Mouse (Mus musculus) right cerebral cortex, postnatal 36 days (tissue): ENCODE measurements around the gene Ablim1.
A peak's percentile ranks its signal among the peaks of the same experiment; 100 is the strongest.

ENCODE experiments used
- DNase-seq, 2 experiments: peaks; one replicate each; pipeline ENCODE4 v3.0.0; 2022; ENCODE audit warnings: low spot score in 2 of 2, mixed read lengths in 1 of 2

Gene Ablim1

GRCm38 (mm10) chr19:57127523-57127922 is 187.2 kb downstream of the Ablim1 start:
- DNase-seq, result no peak

DNA sequence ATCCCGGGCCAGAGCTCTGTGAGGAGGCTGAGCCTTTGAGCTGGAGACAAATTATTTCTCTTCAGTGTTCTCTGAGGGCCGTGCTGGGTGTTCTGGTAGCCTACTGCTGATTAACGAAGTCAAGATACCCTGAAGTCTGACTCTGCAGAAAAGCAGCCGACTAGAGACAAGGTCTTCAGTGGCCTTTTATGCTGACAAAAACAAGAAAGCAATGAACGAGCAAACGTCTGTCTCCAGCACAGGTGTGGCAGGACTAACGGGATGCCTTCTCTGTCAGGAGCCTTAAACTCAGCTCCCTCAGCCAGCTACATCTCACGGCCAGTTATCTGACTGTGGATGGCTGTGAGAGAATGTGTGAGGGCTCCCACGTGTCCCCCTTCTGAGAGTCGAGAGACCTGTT is 187.8 kb downstream of the Ablim1 start:
- no peak for DNase-seq

DNA sequence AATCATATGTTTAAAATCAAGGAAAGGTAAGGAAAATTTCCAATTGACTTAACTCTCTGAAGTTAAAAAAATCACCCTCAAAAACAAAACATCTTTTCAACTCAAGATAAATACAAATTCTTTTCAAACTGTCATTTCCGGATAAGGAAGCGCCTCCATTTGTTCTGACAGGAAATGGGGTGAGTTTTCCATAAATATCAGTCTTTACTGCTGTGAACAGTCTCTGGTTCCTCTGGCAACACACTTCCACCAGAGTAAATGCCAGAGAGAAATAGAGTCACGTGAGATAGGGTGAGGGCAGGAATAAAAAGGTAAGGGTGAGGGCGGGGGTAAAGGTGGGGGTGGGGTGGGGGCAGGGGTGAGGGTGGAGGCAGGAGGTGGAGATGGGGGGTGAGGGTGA is 189.8 kb downstream of the Ablim1 start:
- no peak for DNase-seq

- no peak for DNase-seq
Measured at GRCm38 (mm10) chr19:57124138-57124519, 190.6 kb downstream of the Ablim1 start.

DNA sequence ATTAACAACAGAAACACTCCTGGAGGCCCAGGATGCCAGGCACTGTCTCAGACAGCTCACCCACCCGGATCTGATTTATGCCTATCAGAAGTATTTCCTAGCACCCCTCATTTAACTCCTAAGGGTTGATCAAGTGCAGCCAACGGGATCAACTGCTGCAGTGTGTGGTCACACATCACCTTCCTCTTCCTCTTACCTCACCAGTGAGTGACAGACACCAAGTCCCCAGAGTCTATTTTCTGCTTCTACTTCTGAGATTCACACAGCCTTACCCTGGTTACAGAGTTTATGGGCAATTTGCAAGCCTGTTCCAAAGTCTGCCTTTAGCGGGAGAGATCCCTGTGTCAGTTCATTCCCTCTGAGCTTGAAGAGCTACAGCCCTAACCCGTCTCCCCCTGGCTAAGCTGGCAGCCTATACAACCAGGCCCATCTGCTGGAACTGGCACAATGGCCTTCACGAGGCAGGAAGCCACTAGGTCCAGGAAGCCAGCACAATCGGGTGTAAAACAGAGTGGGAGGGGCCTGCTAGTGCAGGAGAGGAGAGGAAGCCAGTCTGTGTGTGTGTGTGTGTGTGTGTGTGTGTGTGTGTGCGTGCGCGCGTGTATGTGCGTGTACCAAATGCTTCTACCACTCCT is 191.1 kb downstream of the Ablim1 start:
- no peak for DNase-seq

GRCm38 (mm10) chr19:57122261-57122660 is 192.5 kb downstream of the Ablim1 start:
- no peak for DNase-seq

- no peak for DNase-seq
Measured at GRCm38 (mm10) chr19:57121036-57121435, 193.7 kb downstream of the Ablim1 start.

GRCm38 (mm10) chr19:57119661-57120060 is 195.1 kb downstream of the Ablim1 start:
- no peak for DNase-seq

DNA sequence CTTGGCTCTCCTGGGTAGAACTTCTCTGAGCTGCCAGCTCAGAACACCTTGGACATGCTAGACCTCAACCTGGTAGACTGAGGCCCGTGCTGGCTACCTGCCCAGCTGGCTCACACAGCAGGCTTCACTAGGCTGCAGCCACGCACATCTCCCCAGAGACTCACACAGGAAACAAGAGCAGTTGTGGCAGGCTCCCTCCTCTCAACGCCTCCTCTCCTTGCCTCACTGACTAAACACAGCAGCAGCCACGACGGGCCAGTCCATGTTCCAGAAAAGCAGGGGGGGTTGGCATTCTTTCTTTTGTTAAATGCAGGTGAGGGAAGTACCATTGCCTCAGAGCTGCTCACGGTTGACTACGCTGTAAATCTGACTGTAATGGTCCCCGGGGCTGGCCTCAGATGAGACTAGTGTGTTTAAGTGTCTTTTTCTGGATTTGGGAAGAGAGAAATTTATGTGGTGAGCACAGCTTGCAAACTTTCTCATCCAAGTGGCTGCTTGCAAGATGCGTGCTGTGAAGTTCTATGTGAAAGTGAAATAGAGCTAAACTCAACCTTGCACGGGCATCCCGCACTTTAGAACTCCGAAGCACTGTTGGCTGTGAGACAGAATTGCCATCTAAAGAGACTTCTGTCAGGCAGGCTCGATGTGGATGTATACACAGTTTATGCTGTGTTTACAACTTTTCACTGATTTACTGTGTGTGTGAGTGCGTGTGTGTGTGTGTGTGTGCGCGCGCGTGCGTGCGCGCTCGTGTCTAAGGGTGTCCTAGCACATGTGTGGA is 195.7 kb downstream of the Ablim1 start:
- peak; percentile 83 to 87 for DNase-seq

- DNase-seq, result no peak
Measured at GRCm38 (mm10) chr19:57117751-57118150, 197.0 kb downstream of the Ablim1 start.

GRCm38 (mm10) chr19:57116871-57117501 is 197.7 kb downstream of the Ablim1 start:
- no peak for DNase-seq

- DNase-seq, result no peak
Measured at GRCm38 (mm10) chr19:57115670-57116069, 199.0 kb downstream of the Ablim1 start.

DNA sequence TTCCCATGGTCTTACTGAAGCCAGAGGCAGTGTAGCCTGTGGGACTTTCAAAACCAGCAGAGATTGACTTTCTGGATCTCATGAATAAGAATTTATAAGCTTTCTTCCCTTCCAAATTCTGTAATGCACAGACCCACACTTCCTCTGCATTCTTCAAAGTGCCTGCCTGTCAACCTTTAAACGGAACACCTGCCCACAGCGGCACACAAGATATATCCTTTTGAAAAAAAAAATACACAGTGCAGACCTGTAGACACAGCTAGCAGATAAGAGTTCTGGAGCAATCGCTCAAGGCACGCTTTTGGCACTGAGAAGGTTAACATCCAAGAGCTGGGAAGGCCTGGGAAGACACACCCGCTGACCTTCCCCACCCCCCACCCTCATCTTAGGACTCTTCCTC is 199.8 kb downstream of the Ablim1 start:
- no peak for DNase-seq

DNA sequence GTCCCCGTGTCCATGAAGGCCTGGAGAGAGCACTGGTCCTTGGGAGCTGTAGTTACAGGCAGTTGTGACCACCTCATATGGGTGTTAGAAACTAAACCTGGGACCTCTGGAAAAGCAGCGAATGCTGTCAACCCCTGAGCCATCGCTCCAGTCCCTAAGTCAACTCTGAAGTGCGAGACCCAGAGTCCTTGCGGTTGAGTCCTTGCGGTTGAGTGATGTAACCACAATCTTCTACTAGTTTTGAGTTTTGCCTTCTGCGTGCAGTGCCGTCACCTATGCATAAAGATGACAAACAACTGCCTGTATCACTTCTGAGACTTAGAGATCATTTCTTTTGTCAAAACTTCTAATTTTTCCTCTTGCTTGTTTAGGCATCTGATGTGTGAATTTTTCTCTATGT is 200.7 kb downstream of the Ablim1 start:
- no peak for DNase-seq

DNA sequence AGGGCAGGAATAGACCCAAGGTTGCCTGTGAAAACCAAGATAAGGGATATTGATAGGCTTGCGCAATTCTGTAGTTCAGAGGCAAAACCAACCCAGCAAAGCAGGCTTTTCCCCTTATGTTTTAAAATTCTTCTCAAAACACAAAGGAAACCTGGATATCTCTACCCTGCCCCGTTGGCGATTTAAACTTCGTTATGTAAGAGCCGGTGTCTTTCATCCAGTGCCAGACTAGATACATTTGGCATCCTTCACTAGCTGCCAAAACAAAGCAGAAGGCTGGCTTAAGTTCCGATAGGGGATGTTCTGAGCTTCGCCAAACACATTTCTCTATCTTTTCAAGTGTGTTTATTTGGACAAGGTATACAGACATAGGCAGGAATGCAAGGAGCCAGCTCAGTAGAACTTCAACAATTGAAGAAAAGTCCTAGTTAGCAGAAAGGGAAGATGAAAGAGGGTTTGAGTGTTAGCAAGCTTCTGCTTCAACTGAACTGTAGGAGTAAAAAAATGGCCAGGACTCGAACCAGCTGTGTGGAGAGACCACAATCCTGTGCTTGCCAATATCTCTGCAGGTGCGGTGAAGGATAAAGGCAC is 201.8 kb downstream of the Ablim1 start:
- no peak for DNase-seq

- no peak for DNase-seq
Measured at GRCm38 (mm10) chr19:57112231-57112815, 202.4 kb downstream of the Ablim1 start.

- DNase-seq, result no peak
Measured at GRCm38 (mm10) chr19:57111301-57111700, 203.4 kb downstream of the Ablim1 start.

- no peak for DNase-seq
Measured at GRCm38 (mm10) chr19:57109620-57110019, 205.1 kb downstream of the Ablim1 start.

- DNase-seq, result no peak
Measured at GRCm38 (mm10) chr19:57106513-57106912, 208.2 kb downstream of the Ablim1 start.

- DNase-seq, result no peak
Measured at GRCm38 (mm10) chr19:57106031-57106430, 208.7 kb downstream of the Ablim1 start.

GRCm38 (mm10) chr19:57105156-57105555 is 209.6 kb downstream of the Ablim1 start:
- DNase-seq, result no peak

DNA sequence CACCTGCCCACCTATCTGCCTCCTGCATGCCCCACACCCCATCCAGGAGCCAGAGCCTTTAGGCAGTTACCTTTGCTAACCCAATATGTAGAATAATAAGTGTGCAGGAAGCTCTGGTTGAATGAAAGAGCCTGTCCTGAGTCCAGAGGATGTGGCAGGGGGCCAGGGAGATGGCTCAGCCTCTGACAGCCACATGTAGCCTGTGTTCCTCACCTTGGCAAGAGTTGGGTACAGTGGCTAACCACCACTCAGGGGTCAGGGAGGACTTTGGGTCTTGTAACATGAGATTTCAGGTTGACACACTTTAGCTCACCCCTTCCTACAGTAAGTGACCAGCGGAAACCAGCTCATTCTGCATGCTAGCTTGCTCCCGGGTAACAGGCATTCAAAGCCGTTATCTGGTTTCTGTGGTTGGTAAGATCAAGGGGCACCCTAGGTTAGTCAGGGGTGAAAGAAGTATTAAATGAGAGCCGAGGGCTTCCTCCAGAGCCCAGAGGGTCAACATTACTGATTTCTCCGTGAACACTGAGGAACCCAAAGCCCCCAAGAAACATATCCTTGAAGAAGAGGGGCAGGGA is 210.5 kb downstream of the Ablim1 start:
- DNase-seq, result no peak
